Mouse (Mus musculus): ENCODE results near the gene Fosb.

Fosb gene

DNA sequence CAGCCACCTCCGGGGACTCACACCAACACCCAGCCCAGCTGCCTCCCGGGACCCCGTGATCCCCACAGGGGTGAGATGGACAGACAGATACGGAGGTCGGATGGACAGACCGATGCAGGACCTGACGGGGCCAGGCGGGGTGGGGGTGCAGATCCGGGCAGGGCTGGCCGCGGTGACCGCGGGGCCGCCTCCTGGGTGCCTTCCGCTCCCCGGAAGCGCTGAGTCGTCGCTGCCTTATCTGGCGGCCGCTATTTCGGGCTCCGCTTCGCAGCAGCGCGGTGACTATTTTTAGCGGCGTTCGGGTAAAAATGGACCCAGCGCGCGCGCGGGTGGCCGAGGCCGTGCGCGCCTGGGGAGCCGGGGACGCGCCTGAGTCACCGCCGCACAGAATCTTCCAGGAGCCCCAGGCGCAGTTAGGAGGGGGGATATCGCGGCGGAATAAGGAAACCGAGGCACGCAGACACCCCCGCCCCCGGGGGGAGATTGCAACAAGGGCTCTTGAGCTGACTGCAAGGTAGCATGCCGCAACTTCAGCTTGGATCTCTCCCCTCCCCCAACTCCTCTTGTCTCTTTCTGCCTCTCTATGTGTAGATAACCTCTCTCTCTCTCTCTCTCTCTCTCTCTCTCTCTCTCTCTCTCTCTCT, 23.0 kb upstream of the Fosb start:
- DNase-seq (ENCODE audit: extremely low read depth, low read depth, low spot score): no peak

DNA sequence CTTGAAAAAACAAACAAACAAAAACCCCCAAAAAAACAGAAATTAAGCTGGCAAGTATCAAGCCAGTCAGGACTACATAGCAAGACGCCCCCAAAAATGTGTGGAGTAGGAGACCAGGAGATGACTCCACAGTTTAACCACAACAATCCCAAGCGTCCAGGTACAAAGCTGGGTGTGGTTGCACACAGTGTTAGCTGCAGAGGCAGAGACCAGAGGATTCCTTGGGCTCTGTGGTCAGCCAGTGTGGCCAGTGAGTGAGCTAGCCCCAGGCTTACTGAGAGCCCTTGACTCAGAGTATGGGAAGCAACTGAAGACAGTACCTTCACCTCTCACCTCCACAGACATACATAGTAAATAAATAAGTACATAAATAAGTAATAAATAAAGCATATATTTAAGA, 22.1 kb upstream of the Fosb start:
- no peak for DNase-seq (ENCODE audit: extremely low read depth, low read depth, low spot score)

DNA sequence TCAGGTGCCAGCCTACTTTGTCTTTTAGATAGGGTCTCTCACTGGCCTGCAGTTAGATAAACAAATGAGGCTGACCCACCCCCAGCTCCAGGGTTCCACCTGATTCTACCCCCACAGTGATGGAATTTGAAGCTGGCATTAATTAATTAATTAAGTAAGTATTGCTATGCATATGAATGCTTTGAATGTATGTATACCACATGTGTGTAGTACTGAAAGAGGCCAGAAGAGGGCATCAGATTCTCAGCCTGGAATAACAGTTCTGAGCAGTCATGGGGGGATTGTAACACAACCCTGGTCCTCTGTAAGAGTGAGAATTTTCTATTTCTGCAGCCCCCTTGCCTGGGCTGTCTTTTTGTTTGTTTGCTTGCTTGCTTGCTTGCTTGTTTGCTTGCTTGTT, 18.6 kb upstream of the Fosb start:
- DNase-seq (ENCODE audit: extremely low read depth, low read depth, low spot score): no peak

- DNase-seq (ENCODE audit: extremely low read depth, low read depth, low spot score): no peak
Observed at GRCm38 (mm10) chr7:19327782-19328181, 17.9 kb upstream of the Fosb start.

DNA sequence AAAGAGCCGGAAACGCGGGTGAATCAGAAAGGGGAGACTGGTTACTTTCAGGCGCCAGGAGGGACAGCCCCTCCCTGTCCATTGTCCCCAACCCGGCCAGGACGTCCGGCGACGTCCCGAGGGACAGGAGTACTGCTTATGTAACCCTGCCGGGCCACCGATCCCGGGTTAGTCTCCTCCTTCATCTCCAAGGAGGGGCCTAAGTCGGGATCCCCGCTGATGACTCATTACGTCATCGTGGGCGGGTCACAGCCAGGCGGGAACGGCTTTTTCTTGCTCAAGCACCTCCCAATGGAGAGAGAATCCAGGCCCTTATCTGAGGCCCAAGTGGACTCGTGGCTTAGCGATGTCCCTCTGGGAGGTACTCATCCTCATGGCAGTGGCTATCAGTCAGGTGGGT, 17.3 kb upstream of the Fosb start:
- no peak for DNase-seq (ENCODE audit: extremely low read depth, low read depth, low spot score)

GRCm38 (mm10) chr7:19326359-19326758, 16.5 kb upstream of the Fosb start:
- DNase-seq (ENCODE audit: extremely low read depth, low read depth, low spot score): no peak

GRCm38 (mm10) chr7:19325262-19326199, 15.7 kb upstream of the Fosb start:
- no peak for DNase-seq (ENCODE audit: extremely low read depth, low read depth, low spot score)

DNA sequence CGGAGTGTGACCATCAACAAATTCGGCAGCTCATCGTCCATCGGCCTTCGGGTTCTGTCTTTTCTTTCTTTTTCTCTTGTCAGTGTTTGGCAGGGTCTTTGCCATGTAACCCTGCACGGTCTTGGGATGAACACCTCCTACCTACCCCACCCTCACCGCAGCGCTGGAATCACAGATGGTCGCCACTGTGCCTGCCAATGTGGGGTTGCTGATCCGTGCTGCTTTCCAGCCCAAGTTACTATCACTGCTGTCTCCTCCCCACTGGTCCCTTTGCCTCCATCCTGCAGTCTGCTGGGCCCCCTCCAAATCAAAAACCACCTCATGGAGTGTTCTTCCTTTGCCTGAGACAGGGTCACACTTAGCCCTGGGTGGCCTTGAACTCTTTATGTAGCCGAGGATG, 14.4 kb upstream of the Fosb start:
- no peak for DNase-seq (ENCODE audit: extremely low read depth, low read depth, low spot score)

DNA sequence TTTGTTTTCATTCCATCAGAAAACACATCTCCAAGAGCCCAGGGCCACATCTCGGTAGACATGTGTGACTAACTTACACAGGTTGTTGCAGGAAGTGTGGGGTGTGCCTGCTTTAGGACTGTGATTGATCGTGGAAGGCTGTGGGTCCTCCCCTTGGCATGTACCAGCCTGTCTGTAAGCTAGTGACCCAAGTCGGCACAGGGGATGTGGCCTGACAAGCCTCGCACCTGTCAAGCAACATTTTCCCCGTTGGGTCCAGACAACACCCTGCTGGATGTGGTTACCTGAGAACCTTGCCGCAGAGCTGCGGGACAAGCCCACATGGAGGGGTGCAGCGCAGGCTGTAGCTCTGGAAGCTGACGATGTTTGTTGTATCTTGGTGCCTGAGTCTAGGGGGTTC, 12.6 kb upstream of the Fosb start:
- DNase-seq (ENCODE audit: extremely low read depth, low read depth, low spot score): no peak

- no peak for DNase-seq (ENCODE audit: extremely low read depth, low read depth, low spot score)
Observed at GRCm38 (mm10) chr7:19321464-19321863, 11.6 kb upstream of the Fosb start.

DNA sequence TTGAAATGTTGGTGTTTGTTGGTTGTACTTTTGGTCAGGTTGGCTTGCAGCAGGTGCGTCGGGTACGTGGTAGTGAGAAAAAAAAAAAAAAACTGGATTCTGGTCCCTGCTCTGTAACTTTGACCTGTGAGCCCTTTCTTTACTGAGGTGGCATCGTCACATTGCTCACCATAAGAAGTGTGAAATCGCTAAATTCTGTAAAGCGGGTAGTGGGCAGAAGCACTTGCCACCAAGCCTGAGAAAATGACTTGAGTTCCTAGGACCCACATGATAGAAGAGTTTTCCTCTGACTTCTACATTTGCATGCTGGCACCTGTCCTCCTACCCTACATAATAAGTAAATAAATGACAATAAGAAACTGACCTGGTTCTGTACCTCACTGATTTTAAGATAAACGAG, 10.8 kb upstream of the Fosb start:
- DNase-seq (ENCODE audit: extremely low read depth, low read depth, low spot score): no peak

GRCm38 (mm10) chr7:19319906-19320305, 10.1 kb upstream of the Fosb start:
- DNase-seq (ENCODE audit: extremely low read depth, low read depth, low spot score): no peak

GRCm38 (mm10) chr7:19319458-19319857, 9.6 kb upstream of the Fosb start:
- DNase-seq (ENCODE audit: extremely low read depth, low read depth, low spot score): no peak

GRCm38 (mm10) chr7:19318676-19319075, 8.8 kb upstream of the Fosb start:
- DNase-seq (ENCODE audit: extremely low read depth, low read depth, low spot score): no peak

DNA sequence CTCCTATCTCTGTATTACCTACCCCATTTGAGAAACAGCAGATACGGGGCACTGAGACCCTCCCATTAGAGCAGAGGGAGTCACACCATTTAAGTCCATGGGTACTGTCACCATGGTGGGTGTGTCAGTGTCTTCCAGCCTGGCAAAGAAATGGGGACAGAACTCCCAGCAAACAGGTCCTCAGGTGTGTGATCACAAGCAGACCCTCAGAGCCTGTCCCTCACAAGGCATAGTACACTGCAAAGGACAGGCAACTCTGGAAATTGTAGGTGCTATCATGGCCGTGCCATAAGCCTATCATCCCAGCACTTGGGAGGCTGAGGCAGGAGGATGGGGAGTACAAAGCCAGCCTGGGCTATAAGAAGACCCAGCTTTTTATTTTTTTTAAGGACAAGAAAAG, 8.3 kb upstream of the Fosb start:
- DNase-seq (ENCODE audit: extremely low read depth, low read depth, low spot score): no peak

- no peak for DNase-seq (ENCODE audit: extremely low read depth, low read depth, low spot score)
Observed at GRCm38 (mm10) chr7:19316451-19317161, 6.8 kb upstream of the Fosb start.

DNA sequence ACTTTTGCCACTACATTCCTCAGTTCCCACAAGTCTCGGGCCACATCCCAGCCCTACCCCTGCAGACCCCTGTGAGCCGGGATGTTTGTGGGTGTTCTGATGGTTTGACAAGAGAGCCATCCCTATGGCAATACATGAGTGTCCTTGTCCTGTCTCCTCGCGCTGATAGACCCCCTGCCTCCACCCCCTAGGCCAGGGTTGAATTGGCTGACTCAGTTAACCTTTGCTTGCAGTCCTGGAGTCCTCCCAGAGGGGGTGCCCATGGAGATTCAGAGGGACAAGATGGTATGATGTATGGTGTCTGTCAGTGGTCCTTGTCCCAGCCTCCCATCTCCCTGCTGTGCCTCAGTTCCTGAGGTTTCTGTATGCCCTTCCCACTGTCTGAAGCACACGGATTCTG, 4.2 kb upstream of the Fosb start:
- DNase-seq (ENCODE audit: extremely low read depth, low read depth, low spot score): no peak

GRCm38 (mm10) chr7:19311991-19312390, 2.1 kb upstream of the Fosb start:
- no peak for DNase-seq (ENCODE audit: extremely low read depth, low read depth, low spot score)

GRCm38 (mm10) chr7:19309278-19309883, 470 bp downstream of the Fosb start:
- no peak for DNase-seq (ENCODE audit: extremely low read depth, low read depth, low spot score)

- DNase-seq (ENCODE audit: extremely low read depth, low read depth, low spot score): no peak
Observed at GRCm38 (mm10) chr7:19308454-19309277, 1.2 kb downstream of the Fosb start.
